Mouse (Mus musculus): ENCODE measurements around the gene Plscr4. TPM values are rescaled to one million over a fixed set of nuclear protein-coding genes. Genes with fewer than 3 reads are reported as not detected.

Plscr4 gene
- polyA plus RNA-seq, 2 experiments: 3.1 to 3.5 TPM

DNA sequence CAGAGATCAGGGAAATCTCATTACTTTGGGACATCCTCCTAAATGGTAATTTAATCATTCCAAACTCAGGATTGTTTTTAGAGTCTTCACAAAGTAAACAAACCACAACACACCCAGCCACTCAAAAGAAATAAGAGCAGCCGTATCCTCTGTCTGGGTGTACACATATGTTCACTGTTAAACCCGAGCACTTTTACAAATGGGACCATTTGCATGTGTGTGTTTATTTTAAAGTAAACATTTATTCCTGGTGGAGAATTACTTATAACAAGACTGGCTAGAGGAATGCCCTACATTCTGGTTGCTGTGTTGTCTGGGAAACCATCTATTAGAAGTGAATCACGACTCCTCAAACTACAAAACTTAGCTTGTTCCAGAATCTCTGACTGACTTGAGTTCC is 47.1 kb downstream of the Plscr4 start:
- 73% methylated on average over 3 of the region's 3 CpGs for WGBS
- H3K4me1 ChIP-seq (ENCODE audit: control insufficient read depth, insufficient read depth, low read length): no peaks in the 10 kb centered on the region; the same call in 1 of the 2 replicates
- H3K27me3 ChIP-seq (ENCODE audit: control insufficient read depth, insufficient read depth, low read length): no peaks in the 10 kb centered on the region
- no peaks in the 10 kb centered on the region for H3K9me3 ChIP-seq (ENCODE audit: control insufficient read depth, low read length)
- H3K4me3 ChIP-seq (replicated peaks; ENCODE audit: low read length): no peak overlapping the region
- no peak overlapping the region for H3K9ac ChIP-seq (ENCODE audit: low read depth, low read length, severe bottlenecking)
- H3K4me2 ChIP-seq (replicated peaks; ENCODE audit: low read depth, low read length, severe bottlenecking): no peak overlapping the region
- no peak for TF ChIP-seq POLR2A (IDR thresholded peaks at IDR 0.05; ENCODE audit: borderline replicate concordance, extremely low read depth, insufficient read depth, insufficient read length)
- H3K27ac ChIP-seq (replicated peaks; ENCODE audit: low read depth, low read length): no peak overlapping the region
- H3K36me3 ChIP-seq (ENCODE audit: control insufficient read depth, insufficient read depth, low read length): no peaks in the 10 kb centered on the region
- ATAC-seq (ENCODE audit: low FRiP score, low read depth): no peak
- no peak for DNase-seq (ENCODE audit: low spot score)

DNA sequence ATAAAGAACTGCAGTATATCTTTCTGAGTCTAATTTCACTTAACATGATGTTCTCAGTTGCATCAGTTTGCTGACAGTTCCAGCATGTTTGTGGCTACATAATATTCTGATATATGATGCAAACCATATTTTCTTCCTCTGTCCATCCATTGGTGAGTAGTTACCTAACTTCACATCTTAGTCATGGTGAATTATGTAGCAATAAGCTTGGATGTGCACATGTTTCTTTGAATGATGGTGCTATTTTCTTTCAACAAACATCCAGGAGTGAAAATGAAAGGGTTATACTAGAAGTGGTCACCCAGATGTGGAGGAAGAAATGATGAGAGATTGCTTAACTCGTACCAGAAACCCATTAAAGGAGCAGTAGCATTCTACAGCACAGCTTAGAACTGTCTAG is 47.7 kb downstream of the Plscr4 start:
- 40% methylated on average over 1 of the region's 1 CpGs for WGBS
- Histone ChIP-seq H3K27me3 (ENCODE audit: control insufficient read depth, insufficient read depth, low read length) (no peaks in the 10 kb centered on the region), H3K4me3 (replicated peaks; ENCODE audit: low read length) (no peak overlapping the region), H3K36me3 (ENCODE audit: control insufficient read depth, insufficient read depth, low read length) (no peaks in the 10 kb centered on the region), H3K9ac (ENCODE audit: low read depth, low read length, severe bottlenecking) (no peak overlapping the region), H3K27ac (replicated peaks; ENCODE audit: low read depth, low read length) (no peak overlapping the region), H3K4me2 (replicated peaks; ENCODE audit: low read depth, low read length, severe bottlenecking) (no peak overlapping the region), H3K9me3 (ENCODE audit: control insufficient read depth, low read length) (no peaks in the 10 kb centered on the region), H3K4me1 (ENCODE audit: control insufficient read depth, insufficient read depth, low read length) (no peaks in the 10 kb centered on the region; the same call in 1 of the 2 replicates)
- ATAC-seq (ENCODE audit: low FRiP score, low read depth) (no peak), DNase-seq (ENCODE audit: low spot score) (no peak)
- no peak for TF ChIP-seq POLR2A (IDR thresholded peaks at IDR 0.05; ENCODE audit: borderline replicate concordance, extremely low read depth, insufficient read depth, insufficient read length)

DNA sequence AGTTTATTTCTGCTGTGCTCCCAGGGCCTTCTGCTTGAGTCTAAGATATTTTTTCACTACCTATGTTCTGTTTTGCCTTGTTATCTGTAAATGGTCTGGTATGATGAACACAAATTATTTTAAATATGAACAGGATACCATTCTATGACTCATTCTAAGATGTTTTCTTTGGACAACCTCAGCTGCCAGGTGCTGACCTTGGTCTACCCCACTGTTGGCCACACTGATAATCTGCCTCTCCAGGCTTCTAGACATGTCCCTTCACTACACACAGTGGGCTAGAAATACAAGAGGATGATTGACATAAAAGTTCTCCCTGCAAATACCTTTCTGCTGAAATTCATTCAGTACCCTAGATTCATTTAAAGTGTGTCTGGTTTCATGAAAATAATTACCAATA is 54.5 kb downstream of the Plscr4 start:
- peaks cover 6% of the 10 kb centered on the region for H3K4me1 ChIP-seq (ENCODE audit: control insufficient read depth, insufficient read depth, low read length)
- no peak for TF ChIP-seq POLR2A (IDR thresholded peaks at IDR 0.05; ENCODE audit: borderline replicate concordance, extremely low read depth, insufficient read depth, insufficient read length)

DNA sequence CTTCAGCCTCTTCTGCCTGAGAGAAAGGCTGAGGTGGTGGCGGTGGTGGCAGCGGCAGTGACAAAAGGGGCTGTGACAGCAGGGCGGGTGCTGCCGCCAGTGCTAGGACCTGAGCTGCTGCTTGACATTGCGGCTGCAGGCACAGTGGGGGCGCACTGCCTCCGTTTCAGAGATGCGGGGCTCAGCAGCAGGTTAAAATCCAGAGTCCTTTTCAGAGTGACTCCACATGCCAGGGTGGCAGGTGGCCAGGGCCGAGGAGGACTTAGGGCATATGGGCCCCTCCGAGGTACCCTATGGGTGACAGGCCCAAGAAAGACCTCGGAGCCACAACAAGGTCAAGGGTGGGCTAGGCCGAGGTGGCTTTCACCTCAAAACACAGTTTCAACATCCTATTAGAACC is 59.9 kb downstream of the Plscr4 start:
- Histone ChIP-seq H3K27ac (replicated peaks; ENCODE audit: low read depth, low read length) (no peak overlapping the region), H3K4me1 (ENCODE audit: control insufficient read depth, insufficient read depth, low read length) (peaks cover 6% of the 10 kb centered on the region; the same call in 1 of the 2 replicates), H3K4me2 (replicated peaks; ENCODE audit: low read depth, low read length, severe bottlenecking) (no peak overlapping the region), H3K9me3 (ENCODE audit: control insufficient read depth, low read length) (peaks cover 6% of the 10 kb centered on the region), H3K27me3 (ENCODE audit: control insufficient read depth, insufficient read depth, low read length) (no peaks in the 10 kb centered on the region), H3K9ac (ENCODE audit: low read depth, low read length, severe bottlenecking) (no peak overlapping the region), H3K36me3 (ENCODE audit: control insufficient read depth, insufficient read depth, low read length) (no peaks in the 10 kb centered on the region), H3K4me3 (replicated peaks; ENCODE audit: low read length) (no peak overlapping the region)
- DNase-seq (ENCODE audit: low spot score) (peak; percentile 1), ATAC-seq (ENCODE audit: low FRiP score, low read depth) (no peak)
- 94% methylated on average over 12 of the region's 12 CpGs for WGBS
- no peak for TF ChIP-seq POLR2A (IDR thresholded peaks at IDR 0.05; ENCODE audit: borderline replicate concordance, extremely low read depth, insufficient read depth, insufficient read length)

More for the DNA sequence above, 54.5 kb downstream of the Plscr4 start:
- ATAC-seq (ENCODE audit: low FRiP score, low read depth) (no peak), DNase-seq (ENCODE audit: low spot score) (no peak)
- 0 out of 2 replicates have a peak, but pooled peaks cover under 1% of the 10 kb centered on the region for H3K9me3 ChIP-seq (ENCODE audit: control insufficient read depth, low read length)
- H3K27me3 ChIP-seq (ENCODE audit: control insufficient read depth, insufficient read depth, low read length): no peaks in the 10 kb centered on the region
- H3K4me2 ChIP-seq (replicated peaks; ENCODE audit: low read depth, low read length, severe bottlenecking): no peak overlapping the region
- no peak overlapping the region for H3K4me3 ChIP-seq (replicated peaks; ENCODE audit: low read length)
- no peak overlapping the region for H3K9ac ChIP-seq (ENCODE audit: low read depth, low read length, severe bottlenecking)
- H3K27ac ChIP-seq (replicated peaks; ENCODE audit: low read depth, low read length): no peak overlapping the region
- no peaks in the 10 kb centered on the region for H3K36me3 ChIP-seq (ENCODE audit: control insufficient read depth, insufficient read depth, low read length)

DNA sequence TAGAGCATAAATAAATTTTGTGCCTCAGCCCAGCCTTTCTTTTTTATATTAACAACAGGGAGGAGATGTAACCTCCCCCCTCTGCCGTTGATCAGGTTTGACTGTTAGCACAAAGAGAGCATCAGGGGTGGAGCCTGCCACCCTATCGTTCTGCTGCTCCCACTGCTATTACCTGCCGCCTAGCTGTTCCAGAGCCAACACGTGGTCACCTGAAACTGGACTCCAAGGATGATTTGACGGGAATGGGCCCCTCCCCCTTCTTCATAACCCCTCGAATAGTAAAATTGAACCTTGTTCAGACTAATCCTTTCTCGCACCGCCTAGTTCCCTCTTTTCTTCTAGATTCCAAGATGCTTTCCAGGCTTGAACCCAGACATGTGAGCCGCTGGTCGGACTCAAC is 63.6 kb downstream of the Plscr4 start:
- H3K27ac ChIP-seq (replicated peaks; ENCODE audit: low read depth, low read length): no peak overlapping the region

DNA sequence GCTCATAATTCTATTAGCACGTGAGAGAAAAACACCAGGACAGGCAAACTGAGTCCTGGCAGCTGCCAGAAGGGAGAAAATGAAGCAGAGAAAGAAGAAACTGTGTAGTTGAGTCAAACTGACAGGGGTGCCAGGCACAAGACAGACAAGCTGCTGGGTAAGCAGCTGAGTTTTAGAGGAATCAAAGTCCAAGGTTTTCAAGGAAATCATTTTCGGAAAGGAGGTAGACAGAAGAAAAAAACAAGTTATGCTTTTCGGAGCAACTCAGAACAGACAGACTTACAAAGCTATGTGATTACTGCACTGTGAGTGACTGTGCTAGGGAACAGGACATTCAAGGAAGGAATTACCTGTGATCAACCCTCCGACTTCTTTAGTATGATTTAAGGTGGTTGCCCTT is 67.3 kb downstream of the Plscr4 start:
- H3K9me3 ChIP-seq (ENCODE audit: control insufficient read depth, low read length): no peaks in the 10 kb centered on the region; the same call in 1 of the 2 replicates
- H3K27ac ChIP-seq (replicated peaks; ENCODE audit: low read depth, low read length): no peak overlapping the region
- H3K9ac ChIP-seq (ENCODE audit: low read depth, low read length, severe bottlenecking): no peak overlapping the region
- H3K4me2 ChIP-seq (replicated peaks; ENCODE audit: low read depth, low read length, severe bottlenecking): no peak overlapping the region
- H3K36me3 ChIP-seq (ENCODE audit: control insufficient read depth, insufficient read depth, low read length): no peaks in the 10 kb centered on the region
- H3K4me3 ChIP-seq (replicated peaks; ENCODE audit: low read length): no peak overlapping the region
- no peaks in the 10 kb centered on the region for H3K4me1 ChIP-seq (ENCODE audit: control insufficient read depth, insufficient read depth, low read length)
- no peaks in the 10 kb centered on the region for H3K27me3 ChIP-seq (ENCODE audit: control insufficient read depth, insufficient read depth, low read length)
- no peak for DNase-seq (ENCODE audit: low spot score)
- ATAC-seq (ENCODE audit: low FRiP score, low read depth): no peak
- TF ChIP-seq POLR2A (IDR thresholded peaks at IDR 0.05; ENCODE audit: borderline replicate concordance, extremely low read depth, insufficient read depth, insufficient read length): no peak
- WGBS: 79% methylated on average over 4 of the region's 4 CpGs

More for the DNA sequence above, 63.6 kb downstream of the Plscr4 start:
- H3K9me3 ChIP-seq (ENCODE audit: control insufficient read depth, low read length): peaks cover 6% of the 10 kb centered on the region
- H3K4me3 ChIP-seq (replicated peaks; ENCODE audit: low read length): no peak overlapping the region
- no peak for ATAC-seq (ENCODE audit: low FRiP score, low read depth)
- no peaks in the 10 kb centered on the region for H3K4me1 ChIP-seq (ENCODE audit: control insufficient read depth, insufficient read depth, low read length)
- no peak overlapping the region for H3K4me2 ChIP-seq (replicated peaks; ENCODE audit: low read depth, low read length, severe bottlenecking)
- no peaks in the 10 kb centered on the region for H3K36me3 ChIP-seq (ENCODE audit: control insufficient read depth, insufficient read depth, low read length)
- WGBS: 89% methylated on average over 10 of the region's 10 CpGs
- DNase-seq (ENCODE audit: low spot score): no peak
- TF ChIP-seq POLR2A (IDR thresholded peaks at IDR 0.05; ENCODE audit: borderline replicate concordance, extremely low read depth, insufficient read depth, insufficient read length): no peak
- no peak overlapping the region for H3K9ac ChIP-seq (ENCODE audit: low read depth, low read length, severe bottlenecking)
- no peaks in the 10 kb centered on the region for H3K27me3 ChIP-seq (ENCODE audit: control insufficient read depth, insufficient read depth, low read length)

Data from limb, embryonic 14.5 days (tissue).